Mouse (Mus musculus) layer of hippocampus, adult 8-10 months (tissue): ENCODE data around the gene Cyp4f17. TPM values are rescaled to one million over a fixed set of nuclear protein-coding genes. Genes with fewer than 3 reads are reported as not detected.
"Not testable (repeated sequence)": the region's sequence is repeated elsewhere in the genome, so short reads cannot be mapped to it uniquely, and the experiment has no call there.

ENCODE experiments used
- DNase-seq, 2 experiments: peaks; one replicate each; pipeline ENCODE4 v3.0.0; 2022; ENCODE audit warnings: low spot score in 2 of 2
- total RNA-seq, 4 experiments: library from RNA; stranded (reverse); gene quantifications; 2 replicates each; pipeline ENCODE4 v1.2.4; 2022

The Cyp4f17 gene
- total RNA-seq, 4 experiments from 2014 or later: 3.6 to 8.1 (median 5.2) TPM

- not testable (repeated sequence) for DNase-seq
Measured at GRCm38 (mm10) chr17:32526341-32526740, 20.5 kb downstream of the Cyp4f17 start.

GRCm38 (mm10) chr17:32527748-32528147 is 21.9 kb downstream of the Cyp4f17 start:
- no peak for DNase-seq

GRCm38 (mm10) chr17:32528408-32529337 is 22.8 kb downstream of the Cyp4f17 start:
- peak; percentile 69 to 84 for DNase-seq

- not testable (repeated sequence) for DNase-seq
Measured at GRCm38 (mm10) chr17:32532356-32532755, 26.5 kb downstream of the Cyp4f17 start.

GRCm38 (mm10) chr17:32534068-32534467 is 28.2 kb downstream of the Cyp4f17 start:
- no peak for DNase-seq

- peak; percentile 64 to 71 for DNase-seq
Measured at GRCm38 (mm10) chr17:32536051-32536866, 30.4 kb downstream of the Cyp4f17 start, which contains the start of gene Cyp4f16. TSS of gene Cyp4f16 (plus strand) at chr17:32536558.

GRCm38 (mm10) chr17:32536867-32537250 is 31.0 kb downstream of the Cyp4f17 start:
- DNase-seq: no peak

- not testable (repeated sequence) for DNase-seq
Measured at GRCm38 (mm10) chr17:32544792-32545191, 38.9 kb downstream of the Cyp4f17 start.

- DNase-seq: not testable (repeated sequence)
Measured at GRCm38 (mm10) chr17:32550377-32550776, 44.5 kb downstream of the Cyp4f17 start.

- peak; percentile 84 to 86 for DNase-seq
Measured at GRCm38 (mm10) chr17:32550900-32551770, 45.3 kb downstream of the Cyp4f17 start.

- not testable (repeated sequence) for DNase-seq
Measured at GRCm38 (mm10) chr17:32553016-32553415, 47.2 kb downstream of the Cyp4f17 start.

- not testable (repeated sequence) for DNase-seq
Measured at GRCm38 (mm10) chr17:32554368-32554767, 48.5 kb downstream of the Cyp4f17 start.

- DNase-seq: not testable (repeated sequence)
Measured at GRCm38 (mm10) chr17:32563301-32563700, 57.5 kb downstream of the Cyp4f17 start.

- DNase-seq: not testable (repeated sequence)
Measured at GRCm38 (mm10) chr17:32573286-32573685, 67.4 kb downstream of the Cyp4f17 start.

- no peak for DNase-seq
Measured at GRCm38 (mm10) chr17:32577496-32578186, 71.8 kb downstream of the Cyp4f17 start.

Other genes starting within 250 kb of the Cyp4f17 start
- 100 to 1,000 TPM in 3 of 4 experiments, 10 to 100 TPM in 1; 94.2 to 132 (median 105) TPM for gene Brd4, start 221.3 kb upstream of the Cyp4f17 start, total RNA-seq
- 100 to 1,000 TPM in 3 of 4 experiments, 10 to 100 TPM in 1; 94.2 to 118 (median 109) TPM for gene Akap8, start 184.8 kb upstream of the Cyp4f17 start, total RNA-seq
- gene Akap8l, start 155.4 kb upstream of the Cyp4f17 start, total RNA-seq: 100 to 1,000 TPM; 160 to 279 (median 221) TPM
- 10 to 100 TPM; 44.5 to 52.9 (median 47.4) TPM for gene Wiz, start 116.6 kb upstream of the Cyp4f17 start, total RNA-seq
- gene Rasal3, start 102.5 kb upstream of the Cyp4f17 start, total RNA-seq: 10 to 100 TPM in 2 of 4 experiments, 1 to 10 TPM in 2; 3.8 to 16.9 (median 8.9) TPM
- not detected for gene Pglyrp2, start 81.9 kb upstream of the Cyp4f17 start, total RNA-seq
- not detected for gene Cyp4f39, start 53.3 kb upstream of the Cyp4f17 start, total RNA-seq
- gene Cyp4f16, start 30.5 kb downstream of the Cyp4f17 start, total RNA-seq: 10 to 100 TPM in 1 of 4 experiments, 1 to 10 TPM in 3; 7.7 to 10.1 (median 7.9) TPM
- not detected for gene Cyp4f37, start 115.3 kb downstream of the Cyp4f17 start, total RNA-seq
- gene Cyp4f40, start 152.8 kb downstream of the Cyp4f17 start, total RNA-seq: not detected
- gene Cyp4f15, start 179.6 kb downstream of the Cyp4f17 start, total RNA-seq: 10 to 100 TPM; 16.5 to 19.8 (median 18.2) TPM